Mouse (Mus musculus) hindbrain, embryonic 11.5 days (tissue): ENCODE data around the gene Kcnj11. TPM values are rescaled to one million over a fixed set of nuclear protein-coding genes. Genes with fewer than 3 reads are reported as not detected.

ENCODE experiments used
- ATAC-seq: fragments of 200-750 bp; cut with Nextera tagmentation; 2 replicates; pipeline ENCODE4 v1.8.0; 2017; ENCODE audit warnings: mild to moderate bottlenecking, moderate TSS enrichment, moderate library complexity; ENCODE audit not compliant: low FRiP score
- DNase-seq: peaks from one replicate; pipeline ENCODE4 v3.0.0-alpha.2; 2015; ENCODE audit warnings: low spot score
- H3K27ac ChIP-seq: fragments of 300-500 bp; sonication (generic); 2 replicates; pipeline ENCODE4 v1.5.1; 2014; ENCODE audit warnings: mild to moderate bottlenecking, low read depth, low read length
- H3K27me3 ChIP-seq: fragments of 300-500 bp; sonication (generic); 2 replicates; pipeline ENCODE4 v1.6.1; 2014; ENCODE audit warnings: mild to moderate bottlenecking, low read length, moderate library complexity, mixed read lengths; ENCODE audit not compliant: control insufficient read depth, insufficient read depth
- H3K36me3 ChIP-seq: fragments of 300-500 bp; sonication (generic); 2 replicates; pipeline ENCODE4 v1.6.1; 2014; ENCODE audit warnings: mild to moderate bottlenecking, low read length, moderate library complexity, mixed read lengths; ENCODE audit not compliant: control insufficient read depth, insufficient read depth
- H3K4me1 ChIP-seq: fragments of 300-500 bp; sonication (generic); replicated peaks from 2 replicates; pipeline ENCODE4 v1.6.1; 2014; ENCODE audit warnings: low read length, mixed read lengths; ENCODE audit not compliant: control insufficient read depth, insufficient read depth
- H3K4me2 ChIP-seq: fragments of 300-500 bp; sonication (generic); replicated peaks from 2 replicates; pipeline ENCODE4 v1.6.1; 2014; ENCODE audit warnings: mild to moderate bottlenecking, low read depth, low read length
- H3K4me3 ChIP-seq: fragments of 300-500 bp; sonication (generic); 2 replicates; pipeline ENCODE4 v1.5.1; 2014; ENCODE audit warnings: low read depth, low read length
- H3K9ac ChIP-seq: fragments of 300-500 bp; sonication (generic); 2 replicates; pipeline ENCODE4 v1.6.1; 2014; ENCODE audit warnings: low read depth, low read length
- H3K9me3 ChIP-seq: fragments of 300-500 bp; sonication (generic); 2 replicates; pipeline ENCODE4 v1.6.1; 2016; ENCODE audit warnings: low read length; ENCODE audit not compliant: control insufficient read depth
- WGBS: fragments of 180-500 bp; shearing (Covaris S2); extraction: QIAGEN DNeasy Blood & Tissue Kit; methylation state at CpG from one replicate; pipeline ENCODE4 v1.1.7; 2014; 5-methylcytosine and 5-hydroxymethylcytosine counted together
- polyA plus RNA-seq: library from polyadenylated mRNA; unstranded; fragments of >200 nt; fragmentation: Nextera tagmentation; extraction: Ambion mirVana; gene quantifications from 2 replicates; pipeline ENCODE4 v1.2.1, GENCODE M21; 2014

Gene Kcnj11
- polyA plus RNA-seq, 1 experiment from 2014 or later: 0.49 TPM

DNA sequence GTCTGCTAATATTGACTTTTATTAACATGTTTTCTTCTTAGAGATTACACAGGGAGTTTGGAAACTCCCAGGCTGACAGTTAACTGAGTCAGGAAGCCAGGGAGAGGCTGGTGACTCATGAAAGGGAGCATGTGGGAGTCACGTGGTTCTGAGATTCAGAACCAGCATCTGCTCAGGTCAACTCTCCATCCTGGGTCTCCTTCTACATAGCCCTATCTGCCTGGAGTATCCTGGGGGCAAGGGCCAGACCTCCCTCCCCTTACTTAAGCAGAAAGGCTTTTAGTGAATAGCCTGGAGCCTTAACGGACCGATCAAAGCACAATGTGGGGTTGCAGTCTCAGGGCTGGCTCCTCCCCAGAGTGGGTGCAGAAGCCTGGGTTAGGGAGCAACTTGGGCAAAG lies 30.7 kb upstream of the Kcnj11 start:
- Histone ChIP-seq H3K27ac (no peak overlapping the region), H3K4me1 (0 out of 2 replicates have a peak, but pooled peaks cover 4% of the 10 kb centered on the region), H3K36me3 (no peaks in the 10 kb centered on the region), H3K4me2 (no peak overlapping the region), H3K4me3 (no peak overlapping the region), H3K27me3 (no peaks in the 10 kb centered on the region), H3K9me3 (no peaks in the 10 kb centered on the region), H3K9ac (no peak overlapping the region)
- WGBS: 29% methylated on average over 3 of the region's 3 CpGs
- DNase-seq: no peak
- ATAC-seq: no peak

DNA sequence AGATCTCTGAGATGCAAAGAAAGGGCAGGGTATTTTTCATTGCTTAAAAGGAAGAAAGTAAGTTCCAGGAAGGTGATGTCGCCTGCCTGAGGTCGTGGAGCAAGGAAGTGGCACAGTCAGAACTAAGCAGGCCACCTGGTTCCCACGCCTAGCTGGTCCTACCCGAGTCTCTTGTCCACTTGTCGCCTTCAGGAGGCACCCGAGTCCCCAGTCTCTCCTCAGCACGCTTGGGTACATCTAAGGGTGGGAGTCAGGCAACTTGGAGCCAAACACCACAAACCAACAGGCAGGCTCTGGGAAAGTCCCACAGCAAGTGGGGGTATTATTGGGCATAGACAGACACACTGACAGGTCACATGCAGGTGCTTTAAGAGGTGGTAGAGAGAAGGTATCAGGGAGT lies 30.2 kb upstream of the Kcnj11 start:
- 71% methylated on average over 7 of the region's 7 CpGs for WGBS
- no peak overlapping the region for H3K27ac ChIP-seq
- no peak overlapping the region for H3K4me3 ChIP-seq
- no peak for DNase-seq
- H3K9me3 ChIP-seq: no peaks in the 10 kb centered on the region
- no peak overlapping the region for H3K4me2 ChIP-seq
- 0 out of 2 replicates have a peak, but pooled peaks cover 4% of the 10 kb centered on the region for H3K4me1 ChIP-seq
- no peak overlapping the region for H3K9ac ChIP-seq
- H3K27me3 ChIP-seq: no peaks in the 10 kb centered on the region
- H3K36me3 ChIP-seq: no peaks in the 10 kb centered on the region
- no peak for ATAC-seq

DNA sequence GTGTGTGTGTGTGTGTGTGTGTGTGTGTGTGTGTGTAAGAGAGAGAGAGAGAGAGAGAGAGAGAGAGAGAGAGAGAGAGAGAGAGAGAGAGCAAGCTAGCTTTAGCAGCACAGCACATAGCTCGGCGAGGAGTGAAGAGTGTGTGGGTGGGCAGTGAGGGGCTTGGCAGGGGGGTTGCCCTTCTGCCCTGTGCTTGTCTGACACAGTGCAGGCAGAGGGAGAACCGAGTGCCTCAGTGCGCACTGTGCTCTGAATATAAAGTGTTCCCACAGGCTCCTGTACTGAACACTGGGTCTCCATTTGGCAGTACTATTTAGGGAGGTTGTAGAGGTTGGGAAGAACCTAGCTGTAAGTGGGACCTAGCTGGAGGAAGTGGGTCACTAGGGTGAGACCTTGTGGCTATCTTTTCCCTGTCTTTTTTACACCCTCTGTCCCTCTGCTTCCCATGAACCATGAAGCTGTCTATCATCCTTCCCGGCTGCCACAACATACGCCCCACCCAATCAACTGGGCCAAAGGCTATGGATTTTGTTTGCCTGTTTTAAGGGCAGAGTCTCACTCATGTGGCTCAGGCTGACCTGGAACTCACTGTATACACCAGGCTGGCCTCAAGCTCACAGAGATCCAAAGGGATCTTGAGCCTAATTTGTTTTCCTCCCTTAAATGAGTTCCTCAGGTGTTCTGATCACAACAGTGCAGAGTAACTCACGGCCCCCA lies 29.1 kb upstream of the Kcnj11 start:
- WGBS: 39% methylated on average over 7 of the region's 7 CpGs
- H3K27ac ChIP-seq: no peak overlapping the region

DNA sequence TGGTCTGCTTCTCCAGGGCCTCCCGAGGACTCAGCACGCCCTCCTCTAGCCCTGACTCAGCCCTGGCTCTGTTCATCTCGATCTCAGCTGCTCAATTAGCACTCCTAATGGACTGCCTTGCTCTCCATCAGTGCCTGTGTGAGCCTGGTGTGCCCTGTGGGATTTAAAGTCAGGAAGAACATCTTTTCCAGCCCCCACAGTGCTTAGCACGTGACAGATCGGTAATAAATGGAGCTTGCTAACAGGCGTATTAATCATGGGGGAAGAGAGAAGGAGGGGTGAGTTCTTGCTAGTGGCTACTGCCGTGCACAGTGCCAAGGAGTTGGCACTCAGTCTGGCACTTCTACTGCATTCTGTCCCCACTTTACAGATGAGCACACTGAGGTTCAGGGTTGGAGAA lies 27.6 kb upstream of the Kcnj11 start:
- DNase-seq (peak; percentile 49), ATAC-seq (peak; percentile 83)
- no peaks in the 10 kb centered on the region for H3K36me3 ChIP-seq
- no peaks in the 10 kb centered on the region for H3K27me3 ChIP-seq
- no peak overlapping the region for H3K27ac ChIP-seq
- no peaks in the 10 kb centered on the region for H3K9me3 ChIP-seq
- H3K4me2 ChIP-seq: no peak overlapping the region
- WGBS: 46% methylated on average over 7 of the region's 7 CpGs
- no peak overlapping the region for H3K9ac ChIP-seq
- H3K4me1 ChIP-seq: 0 out of 2 replicates have a peak, but pooled peaks cover 2% of the 10 kb centered on the region
- no peak overlapping the region for H3K4me3 ChIP-seq

More for the DNA sequence above, 29.1 kb upstream of the Kcnj11 start:
- DNase-seq (no peak), ATAC-seq (no peak)
- no peaks in the 10 kb centered on the region for H3K9me3 ChIP-seq
- 0 out of 2 replicates have a peak, but pooled peaks cover 4% of the 10 kb centered on the region for H3K4me1 ChIP-seq
- H3K9ac ChIP-seq: no peak overlapping the region
- H3K36me3 ChIP-seq: no peaks in the 10 kb centered on the region
- H3K4me3 ChIP-seq: no peak overlapping the region
- H3K27me3 ChIP-seq: no peaks in the 10 kb centered on the region
- H3K4me2 ChIP-seq: no peak overlapping the region

DNA sequence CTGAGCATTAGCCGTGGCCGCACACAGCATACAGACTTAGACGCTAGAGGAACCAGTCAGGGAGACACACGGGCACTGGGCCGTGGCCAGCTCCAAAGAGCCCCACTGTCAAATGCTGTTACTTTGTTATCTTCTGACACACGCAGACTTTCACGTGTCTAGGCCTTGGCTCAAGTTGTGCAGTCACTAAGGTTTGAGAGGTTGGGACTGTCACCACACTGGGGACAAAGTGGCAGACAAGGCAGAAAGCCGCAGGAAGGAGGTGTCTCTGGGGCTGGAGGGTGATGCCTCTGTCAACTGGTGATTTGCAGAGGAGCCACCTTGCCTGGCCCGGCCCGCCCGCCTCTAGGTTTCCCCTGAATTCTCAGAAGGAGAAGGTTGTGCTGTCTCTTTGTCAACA lies 24.8 kb upstream of the Kcnj11 start:
- H3K4me2 ChIP-seq: no peak overlapping the region
- ATAC-seq (no peak), DNase-seq (no peak)
- no peaks in the 10 kb centered on the region for H3K27me3 ChIP-seq
- 83% methylated on average over 11 of the region's 11 CpGs for WGBS
- no peaks in the 10 kb centered on the region for H3K4me1 ChIP-seq
- H3K36me3 ChIP-seq: no peaks in the 10 kb centered on the region
- no peak overlapping the region for H3K9ac ChIP-seq
- H3K4me3 ChIP-seq: no peak overlapping the region
- H3K9me3 ChIP-seq: no peaks in the 10 kb centered on the region
- H3K27ac ChIP-seq: no peak overlapping the region

DNA sequence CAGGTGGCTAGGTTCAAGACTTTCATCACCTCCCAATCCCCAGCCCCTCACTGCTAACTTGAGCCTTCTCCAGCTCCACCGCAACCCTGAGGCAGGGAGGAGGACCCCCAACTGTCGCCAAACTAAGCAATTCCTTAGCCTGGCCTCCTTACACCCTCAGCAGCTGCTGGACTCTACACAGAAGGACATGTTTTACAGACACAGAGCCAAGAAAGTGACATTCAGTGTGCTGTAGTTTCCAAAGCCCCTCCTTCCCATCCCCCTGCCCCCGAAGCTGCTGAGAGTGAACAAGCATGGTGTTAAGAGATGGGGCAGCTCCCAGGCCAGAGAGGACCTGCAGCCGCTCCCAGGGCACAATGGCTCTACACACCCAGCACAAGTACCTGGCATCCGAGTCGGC lies 23.9 kb upstream of the Kcnj11 start:
- H3K27ac ChIP-seq: no peak overlapping the region
- no peaks in the 10 kb centered on the region for H3K36me3 ChIP-seq
- H3K4me2 ChIP-seq: no peak overlapping the region
- no peaks in the 10 kb centered on the region for H3K9me3 ChIP-seq
- H3K27me3 ChIP-seq: no peaks in the 10 kb centered on the region
- H3K4me3 ChIP-seq: no peak overlapping the region
- 78% methylated on average over 6 of the region's 6 CpGs for WGBS
- no peak for ATAC-seq
- no peaks in the 10 kb centered on the region for H3K4me1 ChIP-seq
- no peak for DNase-seq
- H3K9ac ChIP-seq: no peak overlapping the region

DNA sequence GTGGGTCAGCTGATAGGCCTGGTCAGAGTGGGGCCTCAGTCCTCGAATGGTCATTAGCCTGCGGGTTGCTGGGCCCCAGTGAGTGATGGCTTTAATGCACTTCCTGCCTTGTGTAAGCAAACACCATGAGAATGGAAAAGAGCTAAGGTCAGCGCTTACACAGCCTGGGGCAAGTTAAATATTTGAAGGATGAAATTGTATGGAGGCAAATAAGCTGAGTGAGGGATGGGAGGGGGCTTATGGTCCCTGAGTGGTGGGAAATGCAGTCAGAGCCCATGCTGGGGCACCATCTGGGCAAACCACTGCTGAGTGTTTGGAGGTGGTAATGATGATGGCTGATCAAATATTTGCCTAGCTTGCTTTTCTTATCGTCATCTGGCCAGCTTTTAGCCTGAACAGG lies 22.4 kb upstream of the Kcnj11 start:
- H3K36me3 ChIP-seq: no peaks in the 10 kb centered on the region
- H3K4me1 ChIP-seq: no peaks in the 10 kb centered on the region
- H3K27me3 ChIP-seq: no peaks in the 10 kb centered on the region
- WGBS: 49% methylated on average over 4 of the region's 4 CpGs
- no peak overlapping the region for H3K4me2 ChIP-seq
- H3K27ac ChIP-seq: no peak overlapping the region
- no peak overlapping the region for H3K4me3 ChIP-seq
- no peak overlapping the region for H3K9ac ChIP-seq
- DNase-seq: peak; percentile 23
- H3K9me3 ChIP-seq: no peaks in the 10 kb centered on the region
- ATAC-seq: no peak

DNA sequence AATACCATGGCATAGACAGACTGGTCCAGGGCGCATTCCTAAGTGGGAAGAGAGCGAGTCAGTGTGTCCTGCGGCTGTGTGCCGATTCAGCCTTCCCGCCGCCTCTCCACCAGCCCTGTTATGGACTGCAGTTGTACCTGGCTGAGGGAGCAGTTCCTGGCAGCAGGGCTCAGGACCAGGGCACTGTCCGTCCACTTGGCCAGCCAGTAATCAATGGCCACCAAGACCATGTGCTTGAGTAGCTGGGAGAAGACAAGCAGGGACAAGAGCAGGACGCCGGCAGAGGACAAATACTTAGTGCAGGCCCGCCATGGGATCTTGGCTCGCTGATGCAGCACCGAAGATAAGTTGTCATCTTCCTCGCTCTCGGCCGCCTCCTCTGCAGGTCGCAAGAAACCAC lies 16.5 kb upstream of the Kcnj11 start:
- Histone ChIP-seq H3K9ac (no peak overlapping the region), H3K4me3 (no peak overlapping the region), H3K4me2 (no peak overlapping the region), H3K4me1 (0 out of 2 replicates have a peak, but pooled peaks cover 3% of the 10 kb centered on the region), H3K27me3 (no peaks in the 10 kb centered on the region), H3K27ac (no peak overlapping the region), H3K9me3 (no peaks in the 10 kb centered on the region), H3K36me3 (no peaks in the 10 kb centered on the region)
- DNase-seq (no peak), ATAC-seq (no peak)
- 94% methylated on average over 16 of the region's 16 CpGs for WGBS

DNA sequence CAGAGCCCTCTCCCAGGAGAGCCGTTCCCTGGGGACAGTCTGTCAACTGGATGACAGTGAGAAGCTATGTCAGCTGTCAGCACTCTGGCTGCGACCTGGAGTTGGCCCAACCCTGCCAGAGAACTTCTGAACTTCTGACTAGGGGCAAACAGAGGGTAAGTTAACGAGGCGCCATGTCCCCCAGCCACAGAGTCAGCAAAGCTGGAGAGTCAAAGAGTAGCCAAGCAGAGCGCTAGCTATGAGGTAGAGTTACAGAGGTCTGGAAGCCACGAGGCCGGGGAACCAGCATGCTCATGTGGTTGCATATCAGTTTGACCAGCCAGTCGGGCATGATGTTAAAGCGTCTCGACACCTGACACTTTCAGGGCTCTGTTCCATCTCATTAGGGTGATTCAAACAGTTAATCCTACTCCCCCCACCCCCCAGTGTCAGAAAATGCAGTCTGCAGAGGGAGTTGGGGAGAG lies 15.6 kb upstream of the Kcnj11 start:
- Histone ChIP-seq H3K9ac (no peak overlapping the region), H3K4me1 (0 out of 2 replicates have a peak, but pooled peaks cover 3% of the 10 kb centered on the region), H3K36me3 (no peaks in the 10 kb centered on the region), H3K4me3 (no peak overlapping the region), H3K27ac (no peak overlapping the region), H3K9me3 (no peaks in the 10 kb centered on the region), H3K27me3 (no peaks in the 10 kb centered on the region), H3K4me2 (no peak overlapping the region)
- DNase-seq (no peak), ATAC-seq (no peak)
- 70% methylated on average over 10 of the region's 10 CpGs for WGBS
